Mouse (Mus musculus) lung, adult 2 months (tissue): ENCODE data around the gene Fam204a.

Experiments used
- CTCF ChIP-seq: fragments of 200-500 bp; IDR thresholded peaks from 2 replicates; pipeline ENCODE4 v1.5.1; 2011; ENCODE audit warnings: mild to moderate bottlenecking, low read length, control low read depth; ENCODE audit not compliant: insufficient read depth
- POLR2A ChIP-seq: fragments of 200-500 bp; IDR thresholded peaks from 2 replicates; pipeline ENCODE4 v1.6.1; 2011; ENCODE audit warnings: low read depth, mild to moderate bottlenecking, control low read depth, low read length, borderline replicate concordance; ENCODE audit errors: extremely low read depth

DNA sequence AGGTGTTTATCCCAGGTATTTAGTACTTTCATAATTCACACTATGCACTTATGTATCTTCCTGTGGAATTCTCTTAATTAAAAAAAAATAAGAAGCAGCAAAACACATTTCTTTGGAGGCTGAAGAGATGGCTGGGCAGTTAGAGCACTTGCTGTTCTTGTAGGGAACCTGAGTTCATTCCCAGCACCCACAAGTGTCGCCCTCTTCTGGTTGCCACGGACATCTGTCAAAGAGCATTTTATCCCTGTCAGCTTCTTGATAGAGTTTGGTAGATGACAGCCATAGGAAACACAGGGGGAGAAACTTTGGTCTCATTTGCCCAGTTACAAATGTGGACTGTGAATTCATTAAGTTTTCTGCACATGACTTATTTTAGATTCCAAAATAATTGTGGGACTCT is 25.5 kb upstream of the Fam204a start:
- TF ChIP-seq POLR2A (no peak), CTCF (peak; percentile 42)
